Mouse (Mus musculus): ENCODE results near the gene Stau1.

DNA sequence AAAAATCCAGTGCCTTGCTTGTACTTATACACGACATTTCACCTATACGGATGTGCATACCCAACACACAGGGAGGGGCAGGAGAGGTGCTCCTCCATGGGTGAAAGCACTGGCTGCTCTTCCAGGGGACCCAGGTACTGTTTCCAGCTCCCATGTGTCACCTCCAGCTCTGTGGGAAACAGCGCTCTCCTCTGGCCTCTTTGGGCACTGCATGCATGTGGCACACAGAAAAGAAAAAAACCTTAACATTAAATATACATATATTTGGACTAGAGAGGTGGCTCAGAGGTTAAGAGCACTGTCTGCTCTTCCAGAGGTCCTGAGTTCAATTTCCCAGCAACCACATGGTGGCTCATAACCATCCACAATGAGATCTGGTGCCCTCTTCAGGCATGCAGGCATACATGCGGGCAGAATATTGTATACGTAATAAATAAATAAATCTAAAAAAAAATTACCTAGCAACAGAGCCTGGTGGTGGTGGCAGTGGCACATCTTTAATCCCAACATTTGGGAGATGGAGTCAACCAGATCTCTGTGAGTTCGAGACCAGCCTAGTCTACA is 92.3 kb downstream of the Stau1 start:
- no peak for TF ChIP-seq POLR2A (IDR thresholded peaks at IDR 0.05; ENCODE audit: low read depth, low read length)
- TF ChIP-seq CTCF (IDR thresholded peaks at IDR 0.05; ENCODE audit: extremely low read depth, insufficient read depth, insufficient read length, insufficient replicate concordance), result no peak
